ENCODE assay signal across 8 mouse cellular contexts in genomic region chr15:77149551-77149950, GRCm38 (mm10).
DNase-seq lines count a peak whose midpoint lies in the region; ATAC-seq lines count a peak whose summit lies in the region.

No protein-coding gene starts in this region.

- no peaks in the 10 kb centered on the region for H3K36me3 ChIP-seq in liver, embryonic 13.5 days
- H3K36me3 ChIP-seq in liver, embryonic 11.5 days (ENCODE audit: control insufficient read depth, insufficient read depth, low read length), result no peaks in the 10 kb centered on the region
- H3K36me3 ChIP-seq in embryonic facial prominence, embryonic 15.5 days, result no peaks in the 10 kb centered on the region
- H3K36me3 ChIP-seq in intestine, embryonic 15.5 days, result no peaks in the 10 kb centered on the region
- no peaks in the 10 kb centered on the region; the same call in 1 of the 2 replicates for H3K36me3 ChIP-seq in neural tube, embryonic 14.5 days (ENCODE audit: control insufficient read depth, insufficient read depth, low read length)

- 0 out of 2 replicates have a peak overlapping the region, but pooled peaks have one; percentile 48 for H3K27ac ChIP-seq in liver, embryonic 13.5 days
- H3K27ac ChIP-seq in liver, embryonic 11.5 days (ENCODE audit: low read depth, low read length), result no peak overlapping the region
- H3K27ac ChIP-seq in embryonic facial prominence, embryonic 15.5 days (replicated peaks), result peak overlapping the region; percentile 90
- peak overlapping the region; percentile 90; the same call in 1 of the 2 replicates for H3K27ac ChIP-seq in intestine, embryonic 15.5 days
- peak overlapping the region; percentile 36; the same call in 1 of the 2 replicates for H3K27ac ChIP-seq in neural tube, embryonic 14.5 days (ENCODE audit: low read depth, low read length)

- H3K9me3 ChIP-seq in liver, embryonic 13.5 days (replicated peaks), result no peaks in the 10 kb centered on the region
- no peaks in the 10 kb centered on the region for H3K9me3 ChIP-seq in liver, embryonic 11.5 days (ENCODE audit: control insufficient read depth, low read length)
- no peaks in the 10 kb centered on the region for H3K9me3 ChIP-seq in embryonic facial prominence, embryonic 15.5 days (replicated peaks)
- H3K9me3 ChIP-seq in intestine, embryonic 15.5 days, result no peaks in the 10 kb centered on the region
- H3K9me3 ChIP-seq in neural tube, embryonic 14.5 days (ENCODE audit: control insufficient read depth, low read length), result no peaks in the 10 kb centered on the region

- peaks cover 28% of the 10 kb centered on the region for H3K4me1 ChIP-seq in liver, embryonic 13.5 days (replicated peaks)
- peaks cover 22% of the 10 kb centered on the region for H3K4me1 ChIP-seq in liver, embryonic 11.5 days (replicated peaks; ENCODE audit: control insufficient read depth, insufficient read depth, low read length)
- H3K4me1 ChIP-seq in embryonic facial prominence, embryonic 15.5 days, result peaks cover 57% of the 10 kb centered on the region
- H3K4me1 ChIP-seq in intestine, embryonic 15.5 days (replicated peaks), result peaks cover 31% of the 10 kb centered on the region
- peaks cover 44% of the 10 kb centered on the region for H3K4me1 ChIP-seq in neural tube, embryonic 14.5 days (ENCODE audit: control insufficient read depth, insufficient read depth, low read length)

- 0 out of 2 replicates have a peak overlapping the region, but pooled peaks have one; percentile 49 for H3K4me2 ChIP-seq in liver, embryonic 13.5 days
- H3K4me2 ChIP-seq in liver, embryonic 11.5 days, result no peak overlapping the region; the same call in 1 of the 2 replicates
- 0 out of 2 replicates have a peak overlapping the region, but pooled peaks have one; percentile 60 for H3K4me2 ChIP-seq in embryonic facial prominence, embryonic 15.5 days (replicated peaks)
- peak overlapping the region; percentile 58 for H3K4me2 ChIP-seq in intestine, embryonic 15.5 days (replicated peaks)
- H3K4me2 ChIP-seq in neural tube, embryonic 14.5 days (ENCODE audit: low read depth, low read length), result peak overlapping the region; percentile 97

- WGBS in liver, embryonic 13.5 days (ENCODE audit: insufficient replicate concordance), result 22% methylated on average over 3 of the region's 3 CpGs
- 36% methylated on average over 3 of the region's 3 CpGs for WGBS in liver, embryonic 11.5 days
- WGBS in embryonic facial prominence, embryonic 15.5 days, result 49% methylated on average over 3 of the region's 3 CpGs
- 56% methylated on average over 3 of the region's 3 CpGs for WGBS in intestine, embryonic 15.5 days
- WGBS in neural tube, embryonic 14.5 days, result 48% methylated on average over 3 of the region's 3 CpGs

- DNase-seq in liver, embryonic 13.5 days, result no peak
- no peak for DNase-seq in liver, embryonic 11.5 days (ENCODE audit: low spot score)
- no peak for DNase-seq in embryo, embryonic 10.5 days (ENCODE audit: low spot score)
- DNase-seq in embryo, embryonic 9.5 days (ENCODE audit: extremely low spot score), result no peak

- no peaks in the 10 kb centered on the region for H3K27me3 ChIP-seq in liver, embryonic 13.5 days
- H3K27me3 ChIP-seq in liver, embryonic 11.5 days (replicated peaks; ENCODE audit: control insufficient read depth, insufficient read depth, low read length), result no peaks in the 10 kb centered on the region; the same call in 1 of the 2 replicates
- H3K27me3 ChIP-seq in embryonic facial prominence, embryonic 15.5 days, result no peaks in the 10 kb centered on the region
- no peaks in the 10 kb centered on the region for H3K27me3 ChIP-seq in intestine, embryonic 15.5 days (replicated peaks)
- H3K27me3 ChIP-seq in neural tube, embryonic 14.5 days (ENCODE audit: control insufficient read depth, insufficient read depth, low read length), result no peaks in the 10 kb centered on the region

- no peak overlapping the region for H3K4me3 ChIP-seq in liver, embryonic 13.5 days (replicated peaks)
- H3K4me3 ChIP-seq in liver, embryonic 11.5 days (ENCODE audit: low read depth, low read length), result no peak overlapping the region
- H3K4me3 ChIP-seq in embryonic facial prominence, embryonic 15.5 days (replicated peaks), result no peak overlapping the region
- H3K4me3 ChIP-seq in intestine, embryonic 15.5 days (replicated peaks), result no peak overlapping the region
- H3K4me3 ChIP-seq in neural tube, embryonic 14.5 days (ENCODE audit: low read depth, low read length), result peak overlapping the region; percentile 55

- no peak for ATAC-seq in liver, embryonic 13.5 days (ENCODE audit: low read depth)
- ATAC-seq in liver, embryonic 11.5 days (replicated peaks; ENCODE audit: low FRiP score), result no peak
- no peak for ATAC-seq in embryonic facial prominence, embryonic 15.5 days (ENCODE audit: insufficient number of reproducible peaks, low FRiP score, low TSS enrichment, low read depth)
- no peak for ATAC-seq in intestine, embryonic 15.5 days
- no peak for ATAC-seq in neural tube, embryonic 14.5 days (ENCODE audit: low read depth)
- no peak for ATAC-seq in frontal cortex, adult (ENCODE audit: low TSS enrichment)

- no peak overlapping the region for H3K9ac ChIP-seq in liver, embryonic 13.5 days
- H3K9ac ChIP-seq in liver, embryonic 11.5 days (ENCODE audit: low read depth, low read length), result no peak overlapping the region
- H3K9ac ChIP-seq in embryonic facial prominence, embryonic 15.5 days, result no peak overlapping the region
- H3K9ac ChIP-seq in intestine, embryonic 15.5 days, result no peak overlapping the region
- H3K9ac ChIP-seq in neural tube, embryonic 14.5 days (replicated peaks; ENCODE audit: low read depth, low read length), result peak overlapping the region; percentile 35
